Mouse (Mus musculus) left cerebral cortex, postnatal 36 days (tissue): ENCODE data around the gene Garem2. TPM values are rescaled to one million over a fixed set of nuclear protein-coding genes. Genes with fewer than 3 reads are reported as not detected.

Source experiments
- DNase-seq, 2 experiments: peaks; one replicate each; pipeline ENCODE4 v3.0.0; 2021 to 2022; ENCODE audit warnings: low spot score in 2 of 2, mixed read lengths in 1 of 2
- intact Hi-C: fragments of 180-260 bp; cut with DNase I; formaldehyde crosslinking; loops from one replicate; pipeline ENCODE4 v1.15.1; 2025
- total RNA-seq, 2 experiments: library from RNA; stranded (reverse); gene quantifications; 2 replicates each; pipeline ENCODE4 v1.2.3; 2021

The Garem2 gene
- total RNA-seq, 2 experiments from 2014 or later, result 12.0 to 13.0 TPM

GRCm38 (mm10) chr5:30146526-30146925, 41.6 kb downstream of the Garem2 start:
- intact Hi-C loops, result no loop called here
- DNase-seq, result no peak

GRCm38 (mm10) chr5:30148133-30148920, 43.4 kb downstream of the Garem2 start:
- DNase-seq, result no peak
- intact Hi-C loops, result no loop called here

GRCm38 (mm10) chr5:30152007-30152406, 47.0 kb downstream of the Garem2 start:
- intact Hi-C loops, result no loop called here

GRCm38 (mm10) chr5:30152413-30152812, 47.5 kb downstream of the Garem2 start:
- intact Hi-C loops, result no loop called here
- no peak for DNase-seq

More at GRCm38 (mm10) chr5:30152007-30152406, 47.0 kb downstream of the Garem2 start:
- DNase-seq, result no peak

- intact Hi-C loops, result no loop called here
- DNase-seq, result no peak
Measured at GRCm38 (mm10) chr5:30153222-30153621, 48.3 kb downstream of the Garem2 start.

- DNase-seq, result no peak
- intact Hi-C loops, result no loop called here
Measured at GRCm38 (mm10) chr5:30154013-30154412, 49.1 kb downstream of the Garem2 start.

GRCm38 (mm10) chr5:30154474-30155394, 49.8 kb downstream of the Garem2 start, which contains the start of the genes Hadha and Hadhb:
TSS of gene Hadha (minus strand) at chr5:30155162.
TSS of gene Hadhb (plus strand) at chr5:30155248.
- intact Hi-C loops, result no loop called here
- peak; percentile 94 to 95 for DNase-seq

GRCm38 (mm10) chr5:30155395-30155792, 50.4 kb downstream of the Garem2 start:
- DNase-seq, result no peak
- intact Hi-C loops, result no loop called here

- intact Hi-C loops, result no loop called here
- DNase-seq, result no peak
Measured at GRCm38 (mm10) chr5:30155821-30156629, 51.1 kb downstream of the Garem2 start.

- no peak for DNase-seq
Measured at GRCm38 (mm10) chr5:30159601-30160000, 54.6 kb downstream of the Garem2 start.

GRCm38 (mm10) chr5:30161836-30162235, 56.9 kb downstream of the Garem2 start:
- no peak for DNase-seq
- intact Hi-C loops, result no loop called here

More at GRCm38 (mm10) chr5:30159601-30160000, 54.6 kb downstream of the Garem2 start:
- intact Hi-C loops, result no loop called here

- no peak for DNase-seq
- intact Hi-C loops, result no loop called here
Measured at GRCm38 (mm10) chr5:30162339-30162738, 57.4 kb downstream of the Garem2 start.

- no peak for DNase-seq
- intact Hi-C loops, result no loop called here
Measured at GRCm38 (mm10) chr5:30165234-30165946, 60.4 kb downstream of the Garem2 start.

Other genes with a start within 250 kb of the Garem2 start
- not detected for gene Il6, start 92.0 kb upstream of the Garem2 start, total RNA-seq
- 1 to 10 TPM; 4.3 to 5.2 TPM for gene Tyms, start 31.5 kb upstream of the Garem2 start, total RNA-seq
- gene 3110082J24Rik, start 925 bp downstream of the Garem2 start, total RNA-seq, result 1 to 10 TPM; 3.1 to 3.3 TPM
- gene Hadha, start 50.0 kb downstream of the Garem2 start, total RNA-seq, result 10 to 100 TPM; 63.4 to 66.5 TPM
- gene Hadhb, start 50.1 kb downstream of the Garem2 start, total RNA-seq, result 10 to 100 TPM; 80.3 to 81.5 TPM
- gene Adgrf3, start 100.6 kb downstream of the Garem2 start, total RNA-seq, result not detected
- 10 to 100 TPM; 48.9 to 50.4 TPM for gene Selenoi, start 127.4 kb downstream of the Garem2 start, total RNA-seq
- 10 to 100 TPM; 14.3 to 19.7 TPM for gene Drc1, start 176.2 kb downstream of the Garem2 start, total RNA-seq